Mouse (Mus musculus) right cerebral cortex, postnatal 14 days (tissue): ENCODE data around the gene Bptf.
"Not testable (repeated sequence)": the region's sequence is repeated elsewhere in the genome, so short reads cannot be mapped to it uniquely, and the experiment has no call there.

ENCODE experiments used
- DNase-seq: peaks from one replicate; pipeline ENCODE4 v3.0.0; 2022

Gene Bptf

DNA sequence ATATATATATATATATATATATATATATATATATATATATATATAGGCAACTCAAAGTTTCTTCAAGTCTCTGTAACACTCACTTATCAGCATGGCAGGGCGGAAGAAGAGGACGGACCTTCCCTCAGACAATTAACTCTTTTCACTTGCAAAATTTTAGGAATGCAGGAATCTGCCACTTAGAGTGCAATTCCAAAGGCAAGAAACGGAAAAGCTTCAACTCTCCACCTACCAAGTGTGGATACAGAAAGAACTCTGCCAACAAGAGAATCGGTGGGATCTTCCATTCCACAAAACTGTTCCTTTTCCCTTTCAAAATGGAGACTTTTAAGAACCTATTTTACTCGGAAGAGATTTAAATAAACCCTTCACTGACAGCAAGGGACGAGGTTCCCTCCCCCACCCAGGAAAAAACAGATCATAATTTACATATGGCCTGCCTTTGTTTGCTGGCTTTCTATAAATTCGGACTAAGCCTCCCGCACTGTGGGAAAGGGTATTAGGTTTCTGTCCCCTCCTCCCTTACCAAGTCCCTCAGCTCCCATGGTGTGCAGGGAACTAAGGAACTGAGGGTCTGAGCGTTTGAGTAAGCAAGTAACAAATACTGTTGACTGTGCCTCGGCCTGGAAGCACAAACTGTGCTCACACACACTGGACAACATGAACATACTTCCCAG is 17.9 kb downstream of the Bptf start:
- no peak for DNase-seq

DNA sequence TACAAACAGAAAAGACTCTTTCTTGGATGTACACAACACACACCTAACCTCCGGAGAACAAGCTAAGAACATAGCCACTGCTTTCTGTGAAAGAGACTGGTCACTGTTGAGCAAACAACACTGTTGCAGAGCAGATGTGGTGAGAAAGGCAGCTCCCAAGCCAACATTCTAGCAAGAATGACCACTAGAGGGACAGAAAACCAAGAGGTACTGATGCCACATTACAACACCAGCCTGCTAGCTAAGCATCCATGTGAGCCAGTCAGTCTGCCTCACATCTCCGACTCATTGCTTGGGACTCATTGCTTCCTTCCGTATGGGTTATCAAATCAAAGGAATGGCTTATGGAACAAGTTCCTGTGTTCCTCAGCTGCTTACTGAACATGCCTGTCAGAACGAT is 18.8 kb downstream of the Bptf start:
- no peak for DNase-seq

DNA sequence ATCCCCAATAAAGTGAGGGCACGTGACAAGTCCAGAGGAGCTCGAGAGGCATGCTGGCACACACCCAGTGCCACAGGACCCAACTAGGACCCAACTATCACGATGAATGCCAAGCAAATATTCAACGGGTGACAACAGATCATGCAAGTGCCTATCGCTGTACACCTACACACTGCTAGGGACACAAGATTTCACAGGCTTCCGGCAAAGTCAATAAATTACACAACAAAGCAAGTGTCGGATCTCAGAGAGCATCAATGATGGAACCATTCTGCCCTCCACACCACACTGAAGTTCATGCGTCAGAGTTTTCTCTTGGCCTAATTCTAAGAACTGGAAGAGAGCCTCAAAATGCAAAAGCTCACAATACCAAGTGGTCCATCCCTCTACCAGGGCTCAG is 22.3 kb downstream of the Bptf start:
- no peak for DNase-seq

DNA sequence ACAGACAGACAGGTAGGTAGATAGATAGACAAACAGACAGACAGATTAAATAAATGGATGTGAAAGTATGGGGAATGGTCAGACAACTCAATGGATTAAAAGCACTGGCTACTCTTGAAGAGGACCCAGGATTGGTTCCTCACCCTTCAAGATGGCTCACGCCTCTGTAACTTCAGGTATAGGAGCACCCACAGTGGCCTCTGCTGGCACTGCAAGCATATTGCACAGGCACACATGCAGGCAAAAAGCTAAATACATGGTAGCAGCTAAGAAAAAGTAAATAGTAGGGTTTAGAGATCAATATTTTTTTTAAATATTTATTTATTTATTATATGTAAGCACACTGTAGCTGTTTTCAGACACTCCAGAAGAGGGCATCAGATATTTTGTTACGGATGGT is 23.0 kb downstream of the Bptf start:
- no peak for DNase-seq

DNA sequence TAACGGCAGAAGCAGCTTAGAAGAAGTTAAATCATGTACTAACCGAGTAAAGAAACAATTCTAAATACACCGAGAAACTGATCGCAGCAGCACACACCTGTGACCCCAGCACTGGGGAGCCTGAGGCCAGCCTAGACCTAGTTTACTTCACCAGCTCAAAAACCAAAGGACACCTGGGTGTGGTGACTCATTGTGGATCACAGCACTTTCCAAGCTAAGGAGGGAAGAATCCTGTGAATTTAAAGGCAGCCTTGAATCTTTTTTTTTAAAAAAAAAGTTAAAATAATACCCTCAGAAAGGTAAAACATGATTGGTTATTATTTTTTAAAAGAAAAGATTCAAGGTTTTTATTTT is 24.2 kb downstream of the Bptf start:
- DNase-seq = no peak

DNA sequence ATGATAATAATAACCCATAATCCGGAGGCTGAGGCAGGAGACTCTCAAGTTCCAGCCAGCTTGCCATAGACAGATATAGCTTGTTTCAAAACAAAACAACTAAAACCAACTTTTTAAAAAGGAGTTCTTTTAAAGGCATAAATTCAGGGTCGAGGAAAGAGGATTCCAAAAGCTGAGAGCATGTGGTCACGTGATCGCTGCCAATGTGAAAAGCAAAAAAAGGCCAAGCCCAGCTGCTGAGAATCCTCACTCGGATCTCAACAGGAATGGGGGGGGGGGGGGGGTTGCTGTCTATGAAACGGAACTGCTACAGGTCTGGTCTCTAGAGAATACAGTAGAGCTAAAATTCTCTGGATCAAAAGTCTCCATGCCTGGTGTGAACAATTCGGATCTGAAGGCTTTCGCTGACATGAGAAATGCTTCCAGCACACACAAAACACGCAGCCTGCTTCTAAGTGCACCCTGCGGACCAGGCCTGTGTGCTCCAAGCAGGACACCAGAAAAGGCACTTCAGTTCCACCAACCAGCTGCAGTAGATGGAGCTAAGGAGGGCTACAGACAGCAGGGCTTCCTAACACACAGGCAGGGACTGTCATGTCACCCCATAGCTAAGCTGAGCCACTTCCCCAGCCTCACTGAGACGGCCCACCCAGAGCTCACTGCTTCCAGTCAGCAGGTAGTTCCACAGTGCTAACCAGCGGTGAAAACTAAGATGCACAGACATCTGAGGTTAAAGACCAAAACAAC is 24.8 kb downstream of the Bptf start:
- DNase-seq = no peak

DNA sequence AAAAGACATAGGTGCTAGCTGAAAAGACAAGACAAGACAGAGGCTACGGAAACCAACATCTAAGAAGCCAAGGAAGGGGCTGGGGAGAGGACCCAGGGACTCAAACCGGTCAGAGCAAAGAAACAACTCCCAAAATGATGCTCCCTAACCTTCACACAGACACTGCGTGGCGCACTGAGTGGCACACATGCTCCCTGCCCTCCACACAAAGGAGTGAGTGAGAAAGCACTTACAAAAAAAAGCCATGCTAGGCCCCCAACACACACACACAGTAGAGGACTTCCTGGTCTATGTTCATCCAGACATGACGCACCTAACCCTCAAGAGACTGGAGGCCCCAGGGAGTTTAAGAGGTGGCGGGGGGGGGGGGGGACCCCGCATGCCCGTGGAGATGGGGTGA is 25.5 kb downstream of the Bptf start:
- DNase-seq = no peak

DNA sequence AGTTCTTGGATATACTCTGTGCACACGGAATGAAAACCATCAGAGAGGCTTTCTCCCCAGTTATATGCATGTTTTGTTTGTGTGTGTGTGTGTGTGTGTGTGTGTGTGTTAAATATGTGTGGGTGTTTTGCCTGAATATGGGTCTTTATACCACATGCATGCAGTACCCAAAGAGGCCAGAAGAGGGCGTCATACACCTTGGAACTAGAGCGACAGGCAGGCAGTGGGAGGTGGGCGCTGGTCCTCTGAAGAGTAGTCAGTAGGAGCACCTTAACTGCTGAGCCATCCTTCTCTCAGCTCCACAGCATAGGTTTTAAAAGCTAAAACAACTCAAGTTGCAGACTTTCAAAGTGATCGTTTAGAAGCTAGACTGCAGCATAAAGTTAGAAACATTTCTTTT is 26.7 kb downstream of the Bptf start:
- peak; percentile 73 for DNase-seq

DNA sequence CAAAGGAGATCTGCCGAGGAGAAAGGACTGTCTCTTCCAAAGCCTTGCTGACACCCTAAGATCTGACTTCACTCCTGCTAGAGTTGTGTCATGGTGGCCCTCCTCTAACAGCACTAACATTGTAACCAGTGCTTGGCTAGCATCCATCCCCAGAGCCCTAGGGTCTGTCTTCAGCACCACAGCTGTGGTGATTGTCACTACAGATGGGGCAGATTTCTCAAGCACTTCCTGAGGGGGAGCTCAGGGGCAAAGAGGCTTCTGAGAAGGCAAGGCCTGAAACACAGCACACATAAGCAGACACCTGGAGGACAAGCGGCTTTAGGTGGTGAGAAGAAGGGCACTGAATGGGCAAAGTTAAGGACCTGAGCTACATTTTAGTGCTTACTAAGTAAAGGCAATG is 28.2 kb downstream of the Bptf start:
- DNase-seq = no peak

DNA sequence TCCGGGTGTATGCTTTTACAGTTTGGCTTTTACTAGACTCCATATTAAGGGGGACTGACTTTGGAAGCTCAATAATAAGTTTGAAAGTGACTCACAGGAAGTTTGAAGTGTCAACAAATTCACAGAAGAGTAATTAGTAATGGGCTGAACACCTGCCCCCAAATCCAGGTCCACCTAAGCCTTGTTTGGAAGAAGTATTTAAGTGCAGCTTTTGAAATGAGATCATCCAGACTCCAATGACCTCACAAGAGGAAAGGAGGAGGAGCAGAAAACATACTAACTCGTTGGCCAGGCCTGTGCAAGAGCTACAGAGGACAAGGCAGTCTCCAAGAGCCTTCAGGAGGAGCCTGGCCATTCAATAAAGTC is 28.7 kb downstream of the Bptf start:
- DNase-seq = no peak

DNA sequence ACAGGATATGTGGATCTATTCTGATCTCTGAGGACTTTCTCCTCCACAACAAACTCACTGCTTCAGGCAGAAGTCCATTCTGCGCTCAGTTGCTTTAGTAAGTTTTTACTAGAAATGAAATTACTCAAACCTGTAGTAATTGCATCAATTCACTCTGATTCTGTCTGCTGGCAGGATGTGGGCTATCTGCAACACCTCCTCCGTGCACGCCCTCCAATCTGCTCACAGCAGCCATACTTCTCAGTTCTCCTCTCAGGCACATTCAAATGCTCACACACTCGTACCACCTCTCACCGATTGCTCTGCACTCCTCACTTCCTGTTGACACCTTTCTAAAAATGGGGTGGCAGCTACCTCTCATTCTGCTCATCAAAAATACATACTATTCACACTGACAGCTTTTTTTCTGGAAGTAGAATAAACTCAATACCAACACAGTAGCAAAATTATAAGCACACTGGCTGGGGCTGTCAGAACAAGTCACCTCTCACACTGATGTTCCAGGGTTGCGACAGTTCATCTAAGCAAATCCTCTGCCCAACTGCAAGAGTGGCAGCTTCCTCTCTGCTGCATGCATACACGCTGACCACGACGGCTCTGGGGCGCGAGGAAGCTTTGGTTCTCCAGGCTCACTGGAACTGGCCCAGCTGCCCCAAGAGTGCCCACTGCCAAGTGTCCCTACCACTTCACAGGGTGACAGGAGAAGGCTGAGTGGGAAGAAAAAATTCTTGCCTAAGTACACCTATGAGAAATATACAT is 29.3 kb downstream of the Bptf start:
- peak; percentile 23 for DNase-seq

DNA sequence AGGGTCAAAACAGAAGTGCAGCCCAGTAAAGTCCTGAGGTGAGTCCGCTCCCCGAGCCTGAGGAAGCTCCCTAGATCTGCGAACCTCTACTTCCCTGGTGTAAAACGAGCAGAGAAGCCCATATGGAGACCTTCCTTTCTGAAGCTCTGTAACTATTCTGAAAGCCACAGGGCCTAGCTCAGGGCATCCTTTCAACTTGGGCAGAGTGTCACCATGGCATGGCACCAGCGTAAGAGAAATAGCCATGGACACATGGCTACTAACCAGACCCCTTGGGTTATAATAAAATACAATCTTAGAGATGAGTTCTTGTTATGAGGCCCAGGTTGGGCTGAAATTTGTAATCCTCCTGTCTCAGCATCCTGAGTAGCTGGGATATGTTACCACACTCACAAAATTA is 35.0 kb downstream of the Bptf start:
- DNase-seq = no peak

DNA sequence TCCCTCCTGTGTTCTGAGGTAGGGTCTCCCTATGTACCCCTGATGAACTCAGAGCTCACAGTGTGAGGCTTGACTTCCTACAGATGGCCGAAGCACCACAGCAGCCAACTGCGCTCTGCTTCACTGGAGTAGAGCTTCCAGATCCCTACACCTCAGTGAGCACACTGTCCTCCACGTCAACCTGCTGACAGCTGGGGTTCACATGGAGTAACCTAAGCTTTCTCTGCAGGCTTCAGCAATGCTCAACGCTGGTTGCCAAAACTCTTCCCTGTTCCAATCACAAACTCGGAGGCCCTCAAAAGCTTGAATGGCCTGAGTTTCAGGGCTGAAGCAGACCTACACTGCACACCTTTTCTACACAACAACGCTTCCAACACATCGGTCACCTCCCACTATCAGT is 38.1 kb downstream of the Bptf start:
- DNase-seq = no peak

DNA sequence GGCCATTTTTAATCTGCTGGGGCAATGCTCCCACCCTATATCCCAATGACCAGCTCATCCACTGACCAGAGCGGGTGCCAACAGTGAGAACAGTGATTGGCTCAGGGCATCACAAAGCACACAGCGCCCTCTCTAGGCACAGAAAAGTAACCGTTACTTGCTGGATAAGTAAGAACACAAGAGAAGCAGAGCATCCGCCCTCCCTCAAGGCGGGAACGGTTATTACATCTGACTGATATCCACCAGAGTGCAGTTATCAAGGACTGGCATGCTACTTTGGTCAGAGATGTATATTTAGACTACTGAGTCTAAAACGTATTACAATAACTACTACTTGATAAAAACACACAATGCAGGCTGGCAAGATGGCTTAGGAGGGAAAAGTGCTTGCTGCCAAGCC is 39.3 kb downstream of the Bptf start:
- no peak for DNase-seq

DNA sequence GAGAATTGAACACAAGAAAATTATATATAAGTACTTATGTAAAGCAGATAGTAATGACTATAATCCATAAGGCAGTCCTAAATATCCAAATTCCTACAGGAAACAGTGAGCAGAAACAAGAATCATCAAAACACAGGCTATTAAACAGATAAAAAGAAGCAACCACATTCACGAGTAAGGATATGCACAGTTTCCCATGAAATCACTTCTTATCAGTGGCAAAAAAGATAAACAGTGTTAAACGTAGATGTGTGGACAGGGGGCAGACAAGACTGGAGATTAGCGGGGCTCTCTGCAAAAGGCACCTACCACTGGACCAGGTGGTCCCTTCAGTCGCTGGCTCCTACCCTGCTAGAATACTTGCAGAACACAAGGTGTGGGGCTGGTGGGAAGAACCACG is 46.1 kb downstream of the Bptf start:
- DNase-seq = no peak

DNA sequence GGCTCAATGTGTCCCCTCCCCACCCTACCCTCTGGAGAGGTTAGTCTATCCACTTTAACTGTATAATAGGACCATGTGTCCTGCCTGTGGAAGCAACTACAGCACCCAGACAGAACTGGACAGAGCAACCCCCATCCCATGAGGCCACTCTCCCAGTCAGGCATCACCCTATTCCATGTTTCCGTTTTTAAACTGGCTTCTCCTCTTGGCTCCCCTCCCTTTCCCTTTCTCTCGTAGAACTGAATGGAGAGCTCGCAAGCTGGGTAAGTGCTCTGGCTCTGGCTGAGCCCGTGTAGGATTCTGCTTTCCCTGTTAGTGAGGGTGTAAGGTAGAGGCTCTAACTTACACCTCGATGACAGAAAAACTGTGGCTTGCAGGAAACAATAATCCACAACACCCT is 48.4 kb downstream of the Bptf start:
- no peak for DNase-seq

DNA sequence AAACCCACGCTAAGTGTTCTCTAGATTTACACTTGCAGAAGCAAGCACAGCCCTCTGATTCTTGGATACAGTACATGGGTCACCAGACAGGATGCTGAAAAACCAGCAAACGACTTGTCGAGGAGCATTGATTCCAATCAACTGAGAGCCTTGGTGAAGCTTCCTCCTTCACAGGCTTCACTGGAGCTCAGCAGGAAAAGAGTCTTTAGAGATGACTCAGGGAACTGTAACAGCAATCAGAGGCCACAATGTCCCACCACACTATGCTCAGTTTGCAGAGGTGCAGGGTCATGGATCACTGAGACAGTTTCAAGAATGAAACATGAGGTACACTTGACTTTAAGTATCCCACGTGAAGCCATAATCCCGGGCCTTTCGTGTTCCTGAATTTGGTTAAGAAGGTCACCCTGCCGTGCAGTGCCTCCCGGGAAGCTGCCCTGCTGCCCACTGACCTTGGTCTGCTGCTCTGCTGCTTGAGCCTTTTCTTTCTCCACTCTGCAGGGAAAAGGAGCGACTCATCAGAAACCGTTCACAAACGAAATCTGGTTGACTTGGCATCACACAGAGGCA is 66.6 kb downstream of the Bptf start:
- no peak for DNase-seq

DNA sequence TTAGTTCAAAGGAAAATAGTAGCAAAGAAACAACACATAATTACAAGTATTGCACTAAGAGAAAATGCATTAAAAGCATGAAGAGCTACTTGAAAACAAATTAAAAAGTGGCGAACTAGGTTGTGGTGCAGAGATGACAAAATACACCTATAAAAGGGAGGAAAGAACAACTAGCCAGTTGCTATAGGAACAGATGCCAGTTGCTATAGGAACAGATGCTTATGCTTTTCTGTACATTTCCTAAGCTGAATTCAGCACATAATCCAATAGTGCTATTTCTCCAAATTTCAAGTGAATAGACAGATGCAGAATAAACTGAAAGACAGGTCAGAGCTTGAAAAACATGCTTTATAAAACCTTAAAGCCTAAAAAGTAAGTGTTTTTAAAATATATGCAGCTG is 67.3 kb downstream of the Bptf start:
- no peak for DNase-seq

DNA sequence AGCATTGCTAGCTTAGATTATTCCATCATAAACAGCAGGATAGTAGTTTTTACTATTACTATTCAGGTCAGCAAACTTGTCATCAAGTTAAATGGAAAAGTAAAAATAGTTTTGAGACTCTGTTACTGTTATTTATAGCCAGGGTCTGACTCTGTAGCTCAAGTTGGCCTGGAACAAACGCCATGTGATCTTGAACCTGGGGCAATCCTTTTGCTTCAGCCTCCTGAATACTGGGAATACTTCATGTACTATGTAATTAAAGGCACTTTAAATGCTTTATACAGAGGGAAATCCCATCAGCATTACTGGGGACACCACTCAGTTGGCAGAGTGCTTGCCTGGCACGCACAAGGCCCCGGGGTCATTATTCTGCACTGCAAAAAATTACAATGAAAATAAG is 68.9 kb downstream of the Bptf start:
- no peak for DNase-seq

DNA sequence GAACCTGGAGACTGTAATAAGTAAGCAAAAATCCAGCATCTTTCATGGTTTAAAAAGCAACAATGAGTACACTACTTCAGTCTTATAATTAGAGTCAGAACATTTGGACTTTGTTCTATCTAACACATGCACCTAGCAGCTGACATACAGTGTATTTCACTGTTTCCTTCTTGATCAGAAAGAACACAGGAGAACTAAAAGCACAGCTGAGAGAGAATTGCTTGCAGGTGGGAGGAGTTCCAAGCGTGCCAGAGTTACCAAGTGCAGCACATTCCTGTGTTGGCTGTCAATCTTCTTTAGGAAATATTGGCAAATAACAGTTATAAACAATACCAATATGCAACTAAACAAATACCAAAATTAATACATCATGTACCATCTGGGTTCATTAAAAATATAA is 71.0 kb downstream of the Bptf start:
- no peak for DNase-seq

DNA sequence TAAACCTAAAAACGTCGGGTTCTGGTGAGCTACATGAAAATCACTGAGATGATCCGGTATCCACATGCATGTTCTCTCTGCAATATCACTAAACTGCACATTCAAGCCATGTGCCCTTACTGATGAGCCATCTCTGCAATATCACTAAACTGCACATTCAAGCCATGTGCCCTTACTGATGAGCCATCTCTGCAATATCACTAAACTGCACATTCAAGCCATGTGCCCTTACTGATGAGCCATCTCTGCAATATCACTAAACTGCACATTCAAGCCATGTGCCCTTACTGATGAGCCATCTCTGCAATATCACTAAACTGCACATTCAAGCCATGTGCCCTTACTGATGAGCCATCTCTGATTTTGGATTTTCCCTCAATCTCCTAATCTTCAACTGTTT is 72.3 kb downstream of the Bptf start:
- not testable (repeated sequence) for DNase-seq

DNA sequence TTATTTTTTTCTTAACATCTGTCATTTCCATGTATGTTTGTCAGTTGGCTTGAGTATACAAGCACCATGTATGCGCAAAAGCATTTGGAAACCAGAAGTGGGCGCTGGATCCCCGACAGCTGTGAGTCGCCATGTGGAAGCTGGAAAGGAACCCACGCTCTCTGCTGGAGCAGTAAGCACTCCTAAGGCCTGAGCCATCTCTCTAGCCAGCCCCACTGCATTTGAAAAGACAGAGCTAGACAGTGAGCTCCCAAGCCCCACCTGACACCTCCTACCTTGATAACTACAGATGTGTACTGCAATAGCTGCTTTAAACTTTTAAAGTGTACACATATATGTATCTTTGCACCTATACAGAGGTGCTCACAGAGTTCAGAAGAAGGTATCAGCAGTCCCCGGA is 74.5 kb downstream of the Bptf start:
- no peak for DNase-seq

DNA sequence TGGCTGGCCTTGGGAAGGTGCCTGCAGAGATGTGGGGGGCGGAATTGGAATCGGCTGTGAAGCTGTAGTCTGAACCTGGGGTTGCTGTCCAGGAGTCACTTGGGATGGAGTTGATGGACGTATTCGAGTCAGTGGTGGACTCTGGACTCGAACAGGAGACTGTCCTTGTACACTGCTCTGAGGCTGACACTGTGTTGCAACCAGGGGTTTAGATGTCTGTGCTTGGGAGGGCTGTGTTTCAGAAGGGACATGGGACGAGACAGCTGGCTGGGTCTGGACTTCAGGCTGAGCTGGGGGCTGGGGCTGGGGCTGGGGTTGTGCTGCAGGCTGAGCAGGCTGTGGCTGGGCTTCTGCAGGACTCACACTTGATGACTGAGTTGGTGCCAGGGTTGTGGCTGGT is 77.1 kb downstream of the Bptf start:
- DNase-seq = no peak
